Mouse (Mus musculus): ENCODE data around the gene Vmn2r13.
"Not testable (repeated sequence)": the region's sequence is repeated elsewhere in the genome, so short reads cannot be mapped to it uniquely, and the experiment has no call there.

The Vmn2r13 gene

GRCm38 (mm10) chr5:109192099-109192498 lies at the start of gene Vmn2r13:
Gene Vmn2r13, minus strand, starts transcription at chr5:109192199.
- not testable (repeated sequence) for DNase-seq (ENCODE audit: low spot score in 2 of 2)

GRCm38 (mm10) chr5:109224608-109225007 lies 32.6 kb upstream of the Vmn2r13 start, which contains the start of gene Vmn2r14:
Gene Vmn2r14, minus strand, starts transcription at chr5:109224708.
- DNase-seq (ENCODE audit: low spot score in 2 of 2), result no peak

- not testable (repeated sequence) for DNase-seq (ENCODE audit: low spot score in 2 of 2)
Observed at GRCm38 (mm10) chr5:109166851-109167250, 25.1 kb downstream of the Vmn2r13 start.

- no peak for DNase-seq (ENCODE audit: low spot score in 2 of 2)
Observed at GRCm38 (mm10) chr5:109160121-109160520, 31.9 kb downstream of the Vmn2r13 start.

GRCm38 (mm10) chr5:109159576-109159975 lies 32.4 kb downstream of the Vmn2r13 start:
- DNase-seq (ENCODE audit: low spot score in 2 of 2), result not testable (repeated sequence)

GRCm38 (mm10) chr5:109158488-109159485 lies 33.2 kb downstream of the Vmn2r13 start:
- not testable (repeated sequence) for DNase-seq (ENCODE audit: low spot score in 2 of 2)

GRCm38 (mm10) chr5:109139546-109139945 lies 52.5 kb downstream of the Vmn2r13 start:
- DNase-seq (ENCODE audit: low spot score in 2 of 2), result no peak

- DNase-seq (ENCODE audit: low spot score in 2 of 2), result no peak
Observed at GRCm38 (mm10) chr5:109136731-109137130, 55.3 kb downstream of the Vmn2r13 start.
